Mouse (Mus musculus): ENCODE data around the gene Cpsf6. TPM values are rescaled to one million over a fixed set of nuclear protein-coding genes. Genes with fewer than 3 reads are reported as not detected.
"Not testable (repeated sequence)": the region's sequence is repeated elsewhere in the genome, so short reads cannot be mapped to it uniquely, and the experiment has no call there.

Gene Cpsf6
- polyA plus RNA-seq, 1 experiment = 21.8 TPM

GRCm38 (mm10) chr10:117392832-117393195 lies 13.0 kb upstream of the Cpsf6 start:
- Histone ChIP-seq H3K4me3 (peak overlapping the region; percentile 24), H3ac (ENCODE audit: control insufficient read depth, insufficient read length) (no peak overlapping the region)

DNA sequence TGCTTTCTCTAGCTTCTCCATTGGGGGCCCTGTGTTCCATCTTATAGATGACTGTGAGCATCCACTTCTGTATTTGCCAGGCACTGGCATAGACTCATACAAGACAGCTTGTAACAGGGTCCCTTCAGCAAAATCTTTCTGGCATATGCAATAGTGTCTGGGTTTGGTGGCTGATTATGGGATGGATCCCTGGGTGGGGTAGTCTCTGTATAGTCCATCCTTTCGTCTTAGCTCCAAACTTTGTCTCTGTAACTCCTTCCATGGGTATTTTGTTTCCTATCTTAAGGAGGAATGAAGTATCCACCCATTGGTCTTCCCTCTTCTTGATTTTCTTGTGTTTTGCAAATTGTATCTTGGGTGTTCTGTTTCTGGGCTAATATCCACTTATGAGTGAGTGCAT lies 12.6 kb upstream of the Cpsf6 start:
- not testable (repeated sequence) for H3K79me2 ChIP-seq (ENCODE audit: control insufficient read depth, insufficient read depth); H3ac ChIP-seq (ENCODE audit: control insufficient read depth, insufficient read length); H3K4me3 ChIP-seq; H3K36me3 ChIP-seq (ENCODE audit: control insufficient read depth, insufficient read depth); H3K4me2 ChIP-seq (ENCODE audit: low read depth); H3K27me3 ChIP-seq (ENCODE audit: control insufficient read depth, insufficient read depth, insufficient read length)

More at GRCm38 (mm10) chr10:117392832-117393195, 13.0 kb upstream of the Cpsf6 start:
- no peaks in the 10 kb centered on the region for H3K36me3 ChIP-seq (ENCODE audit: control insufficient read depth, insufficient read depth)
- TF ChIP-seq POLR2A (IDR thresholded peaks at IDR 0.05; ENCODE audit: insufficient read length, low read depth) (no peak), CEBPB (IDR thresholded peaks at IDR 0.05; ENCODE audit: insufficient read depth, poor library complexity, severe bottlenecking) (no peak), REST (IDR thresholded peaks at IDR 0.05; ENCODE audit: insufficient read depth, insufficient read length) (no peak), MYOG (IDR thresholded peaks at IDR 0.05; ENCODE audit: control insufficient read depth in 1 of 3, insufficient read depth in 1 of 3, insufficient read length in 2 of 3, low read depth in 2 of 3) (no peak), SRF (IDR thresholded peaks at IDR 0.05; ENCODE audit: control insufficient read depth, insufficient read length, low read depth) (no peak)
- H3K79me2 ChIP-seq (ENCODE audit: control insufficient read depth, insufficient read depth) = no peaks in the 10 kb centered on the region
- no peaks in the 10 kb centered on the region for H3K27me3 ChIP-seq (ENCODE audit: control insufficient read depth, insufficient read depth, insufficient read length)
- H3K4me2 ChIP-seq (ENCODE audit: low read depth) = peak overlapping the region; percentile 64

DNA sequence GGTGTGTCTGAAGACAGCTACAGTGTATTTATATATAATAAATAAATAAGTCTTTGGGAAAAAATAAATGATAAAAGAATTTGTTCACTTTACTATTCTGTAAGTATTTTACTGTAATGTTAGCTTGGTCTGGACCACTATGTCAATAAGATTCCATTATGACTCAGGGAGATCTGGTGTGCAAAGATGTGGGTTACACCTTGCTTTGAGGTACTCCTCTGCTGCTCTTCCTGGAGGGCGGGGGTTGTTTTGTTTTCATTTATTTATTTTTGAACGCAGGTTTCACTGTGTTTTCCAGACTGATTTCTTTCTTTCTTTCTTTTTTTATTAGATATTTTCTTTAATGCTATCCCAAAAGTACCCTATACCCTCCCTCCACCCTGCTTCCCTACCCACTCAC lies 12.0 kb upstream of the Cpsf6 start:
- TF ChIP-seq SRF (IDR thresholded peaks at IDR 0.05; ENCODE audit: control insufficient read depth, insufficient read length, low read depth) (no peak), MYOD1 (IDR thresholded peaks at IDR 0.05; ENCODE audit: control insufficient read depth in 1 of 3, insufficient read length in 2 of 3, low read depth in 2 of 3) (no peak), POLR2AphosphoS2 (IDR thresholded peaks at IDR 0.05; ENCODE audit: insufficient read length, low read depth) (no peak), MAX (IDR thresholded peaks at IDR 0.05; ENCODE audit: low read depth) (no peak), TCF12 (IDR thresholded peaks at IDR 0.05; ENCODE audit: insufficient read depth, poor library complexity, severe bottlenecking) (no peak)

GRCm38 (mm10) chr10:117391057-117391456 lies 11.2 kb upstream of the Cpsf6 start:
- no peak for TF ChIP-seq CEBPB (IDR thresholded peaks at IDR 0.05; ENCODE audit: insufficient read depth, poor library complexity, severe bottlenecking)
- TF ChIP-seq POLR2A (IDR thresholded peaks at IDR 0.05; ENCODE audit: insufficient read length, low read depth) = no peak
- Histone ChIP-seq H3K79me2 (ENCODE audit: control insufficient read depth, insufficient read depth) (no peaks in the 10 kb centered on the region), H3ac (ENCODE audit: control insufficient read depth, insufficient read length) (no peak overlapping the region), H3K27me3 (ENCODE audit: control insufficient read depth, insufficient read depth, insufficient read length) (no peaks in the 10 kb centered on the region), H3K36me3 (ENCODE audit: control insufficient read depth, insufficient read depth) (no peaks in the 10 kb centered on the region), H3K4me2 (ENCODE audit: low read depth) (no peak overlapping the region), H3K4me3 (no peak overlapping the region)

More for the DNA sequence above, 12.0 kb upstream of the Cpsf6 start:
- H3K79me2 ChIP-seq (ENCODE audit: control insufficient read depth, insufficient read depth) = no peaks in the 10 kb centered on the region
- H3K36me3 ChIP-seq (ENCODE audit: control insufficient read depth, insufficient read depth) = no peaks in the 10 kb centered on the region
- no peak overlapping the region for H3K4me3 ChIP-seq
- no peaks in the 10 kb centered on the region for H3K27me3 ChIP-seq (ENCODE audit: control insufficient read depth, insufficient read depth, insufficient read length)
- H3K4me2 ChIP-seq (ENCODE audit: low read depth) = no peak overlapping the region
- H3ac ChIP-seq (ENCODE audit: control insufficient read depth, insufficient read length) = no peak overlapping the region

GRCm38 (mm10) chr10:117389904-117390875 lies 10.4 kb upstream of the Cpsf6 start:
- TF ChIP-seq MAX (IDR thresholded peaks at IDR 0.05; ENCODE audit: low read depth) = no peak
- TF ChIP-seq MYOD1 (IDR thresholded peaks at IDR 0.05; ENCODE audit: control insufficient read depth in 1 of 3, insufficient read length in 2 of 3, low read depth in 2 of 3) = peak in 2 of 3 experiments; percentile 6 to 16
- no peak for TF ChIP-seq REST (IDR thresholded peaks at IDR 0.05; ENCODE audit: insufficient read depth, insufficient read length)
- TF ChIP-seq MYOG (IDR thresholded peaks at IDR 0.05; ENCODE audit: control insufficient read depth in 1 of 3, insufficient read depth in 1 of 3, insufficient read length in 2 of 3, low read depth in 2 of 3) = no peak
- no peaks in the 10 kb centered on the region for H3K79me2 ChIP-seq (ENCODE audit: control insufficient read depth, insufficient read depth)
- no peaks in the 10 kb centered on the region for H3K27me3 ChIP-seq (ENCODE audit: control insufficient read depth, insufficient read depth, insufficient read length)
- H3K4me3 ChIP-seq = no peak overlapping the region
- no peak overlapping the region for H3K4me2 ChIP-seq (ENCODE audit: low read depth)
- no peaks in the 10 kb centered on the region for H3K36me3 ChIP-seq (ENCODE audit: control insufficient read depth, insufficient read depth)
- no peak overlapping the region for H3ac ChIP-seq (ENCODE audit: control insufficient read depth, insufficient read length)

GRCm38 (mm10) chr10:117389371-117389740 lies 9.5 kb upstream of the Cpsf6 start:
- Histone ChIP-seq H3K4me3 (no peak overlapping the region), H3K36me3 (ENCODE audit: control insufficient read depth, insufficient read depth) (no peaks in the 10 kb centered on the region), H3K27me3 (ENCODE audit: control insufficient read depth, insufficient read depth, insufficient read length) (no peaks in the 10 kb centered on the region), H3ac (ENCODE audit: control insufficient read depth, insufficient read length) (no peak overlapping the region), H3K4me2 (ENCODE audit: low read depth) (no peak overlapping the region), H3K79me2 (ENCODE audit: control insufficient read depth, insufficient read depth) (no peaks in the 10 kb centered on the region)
- TF ChIP-seq E2F4 (IDR thresholded peaks at IDR 0.05; ENCODE audit: insufficient read depth) (no peak), REST (IDR thresholded peaks at IDR 0.05; ENCODE audit: insufficient read depth, insufficient read length) (no peak), CEBPB (IDR thresholded peaks at IDR 0.05; ENCODE audit: insufficient read depth, poor library complexity, severe bottlenecking) (no peak), MYOD1 (IDR thresholded peaks at IDR 0.05; ENCODE audit: control insufficient read depth in 1 of 3, insufficient read length in 2 of 3, low read depth in 2 of 3) (no peak), USF1 (IDR thresholded peaks at IDR 0.05; ENCODE audit: low read depth) (no peak), TCF12 (IDR thresholded peaks at IDR 0.05; ENCODE audit: insufficient read depth, poor library complexity, severe bottlenecking) (no peak), MYOG (IDR thresholded peaks at IDR 0.05; ENCODE audit: control insufficient read depth in 1 of 3, insufficient read depth in 1 of 3, insufficient read length in 2 of 3, low read depth in 2 of 3) (no peak), POLR2AphosphoS2 (IDR thresholded peaks at IDR 0.05; ENCODE audit: insufficient read length, low read depth) (no peak), MAX (IDR thresholded peaks at IDR 0.05; ENCODE audit: low read depth) (no peak), POLR2A (IDR thresholded peaks at IDR 0.05; ENCODE audit: insufficient read length, low read depth) (no peak), SRF (IDR thresholded peaks at IDR 0.05; ENCODE audit: control insufficient read depth, insufficient read length, low read depth) (no peak), TCF3 (IDR thresholded peaks at IDR 0.05; ENCODE audit: insufficient read length, low read depth) (no peak)

Data from myocyte (in vitro differentiated cells).